Mouse (Mus musculus) kidney, adult 2 months (tissue): Measurements from ENCODE around the gene Enc1.

Source experiments
- CTCF ChIP-seq: fragments of 200-500 bp; conservative IDR thresholded peaks from 2 replicates; pipeline ENCODE4 v1.5.1; 2011; ENCODE audit warnings: low read depth, mild to moderate bottlenecking, control low read depth, low read length, moderate library complexity, mixed read lengths; ENCODE audit not compliant: insufficient read depth, insufficient read length
- POLR2A ChIP-seq: fragments of 200-500 bp; IDR thresholded peaks from one replicate; pipeline ENCODE4 v1.6.1; 2011; ENCODE audit warnings: low read depth, low read length, control low read depth

- no peak for TF ChIP-seq CTCF
- TF ChIP-seq POLR2A = no peak
Observed at GRCm38 (mm10) chr13:97292451-97293245, 51.7 kb downstream of the Enc1 start.
